Mouse (Mus musculus): ENCODE results near the gene Psg26.
"Not testable (repeated sequence)": the region's sequence is repeated elsewhere in the genome, so short reads cannot be mapped to it uniquely, and the experiment has no call there.

Psg26 gene

GRCm38 (mm10) chr7:18484077-18484476 is at the start of gene Psg26:
Gene Psg26 (minus strand): TSS chr7:18484177.
- no peak for DNase-seq (ENCODE audit: low read depth, low spot score)

- no peak for DNase-seq (ENCODE audit: low read depth, low spot score)
These were observed 49.4 kb upstream of the Psg26 start for GRCm38 (mm10) chr7:18533420-18533819.

- DNase-seq (ENCODE audit: low read depth, low spot score): no peak
These were observed 48.2 kb upstream of the Psg26 start, which contains the start of gene Psg25 for GRCm38 (mm10) chr7:18532169-18532568. Gene Psg25 (minus strand): TSS chr7:18532269.

GRCm38 (mm10) chr7:18524668-18525067 is 40.7 kb upstream of the Psg26 start:
- no peak for DNase-seq (ENCODE audit: low read depth, low spot score)

- DNase-seq (ENCODE audit: low read depth, low spot score): not testable (repeated sequence)
These were observed 28.9 kb upstream of the Psg26 start for GRCm38 (mm10) chr7:18512848-18513247.

- not testable (repeated sequence) for DNase-seq (ENCODE audit: low read depth, low spot score)
These were observed 28.4 kb upstream of the Psg26 start for GRCm38 (mm10) chr7:18512417-18512816.

- no peak for DNase-seq (ENCODE audit: low read depth, low spot score)
These were observed 27.5 kb upstream of the Psg26 start for GRCm38 (mm10) chr7:18511479-18511878.

- not testable (repeated sequence) for DNase-seq (ENCODE audit: low read depth, low spot score)
These were observed 52.0 kb downstream of the Psg26 start, which contains the start of gene Psg28 for GRCm38 (mm10) chr7:18431941-18432340. Gene Psg28 (minus strand): TSS chr7:18432041.

Measured in CD4-positive, CD25-positive, alpha-beta regulatory T cell, adult 2 months (primary cell).